Mouse (Mus musculus) heart, postnatal 0 days (tissue): ENCODE measurements around the gene P2ry14. TPM values are rescaled to one million over a fixed set of nuclear protein-coding genes. Genes with fewer than 3 reads are reported as not detected.

Experiments
- ATAC-seq: fragments of 200-750 bp; cut with Nextera tagmentation; 2 replicates; pipeline ENCODE4 v1.8.0; 2017; ENCODE audit warnings: low read depth, moderate number of reproducible peaks, moderate library complexity; ENCODE audit not compliant: insufficient read depth
- DNase-seq: peaks from one replicate; pipeline ENCODE4 v3.0.0-alpha.2; 2016; ENCODE audit warnings: low spot score
- H3K27ac ChIP-seq: fragments of 300-500 bp; sonication (generic); 2 replicates; pipeline ENCODE4 v1.5.1; 2014; ENCODE audit warnings: low read depth, mild to moderate bottlenecking
- H3K27me3 ChIP-seq: fragments of 300-500 bp; sonication (generic); 2 replicates; pipeline ENCODE4 v1.6.1; 2014; ENCODE audit warnings: low read length, mixed read lengths; ENCODE audit not compliant: control insufficient read depth, insufficient read depth
- H3K36me3 ChIP-seq: fragments of 300-500 bp; sonication (generic); replicated peaks from 2 replicates; pipeline ENCODE4 v1.6.1; 2014; ENCODE audit warnings: low read length, mixed read lengths; ENCODE audit not compliant: control insufficient read depth, insufficient read depth
- H3K4me1 ChIP-seq: fragments of 300-500 bp; sonication (generic); 2 replicates; pipeline ENCODE4 v1.6.1; 2014; ENCODE audit warnings: antibody characterized with exemption; ENCODE audit not compliant: control insufficient read depth, insufficient read depth
- H3K4me2 ChIP-seq: fragments of 300-500 bp; sonication (generic); 2 replicates; pipeline ENCODE4 v1.6.1; 2014; ENCODE audit warnings: low read depth, mild to moderate bottlenecking, low read length, moderate library complexity
- H3K4me3 ChIP-seq: fragments of 300-500 bp; sonication (generic); 2 replicates; pipeline ENCODE4 v1.5.1; 2014; ENCODE audit warnings: low read depth, low read length
- H3K9ac ChIP-seq: fragments of 300-500 bp; sonication (generic); replicated peaks from 2 replicates; pipeline ENCODE4 v1.6.1; 2014; ENCODE audit warnings: low read depth, low read length, mixed read lengths
- H3K9me3 ChIP-seq: fragments of 300-500 bp; sonication (generic); replicated peaks from 2 replicates; pipeline ENCODE4 v1.6.1; 2016; ENCODE audit warnings: low read length; ENCODE audit not compliant: control insufficient read depth
- CTCF ChIP-seq: IDR thresholded peaks from 2 replicates; pipeline ENCODE4 v1.5.1; 2016; ENCODE audit warnings: antibody characterized with exemption, control low read depth, low read depth
- EP300 ChIP-seq: IDR thresholded peaks from 2 replicates; pipeline ENCODE4 v1.6.1; 2016; ENCODE audit warnings: antibody characterized with exemption, low read depth
- WGBS: fragments of 180-500 bp; shearing (Covaris S2); extraction: QIAGEN DNeasy Blood & Tissue Kit; methylation state at CpG from one replicate; pipeline ENCODE4 v1.1.7; 2014; 5-methylcytosine and 5-hydroxymethylcytosine counted together
- polyA plus RNA-seq: library from polyadenylated mRNA; unstranded; fragments of >200 nt; fragmentation: Nextera tagmentation; extraction: Ambion mirVana; gene quantifications from 2 replicates; pipeline ENCODE4 v1.2.1, GENCODE M21; 2015
- total RNA-seq: library from RNA; depleted of rRNA; stranded (reverse); fragments of >200 nt; gene quantifications from 2 replicates; pipeline ENCODE4 v1.2.3, GENCODE M21; 2014; ENCODE audit warnings: low replicate concordance

The P2ry14 gene
- total and polyA plus RNA-seq, 2 experiments from 2014 or later = 1.8 to 3.7 TPM

DNA sequence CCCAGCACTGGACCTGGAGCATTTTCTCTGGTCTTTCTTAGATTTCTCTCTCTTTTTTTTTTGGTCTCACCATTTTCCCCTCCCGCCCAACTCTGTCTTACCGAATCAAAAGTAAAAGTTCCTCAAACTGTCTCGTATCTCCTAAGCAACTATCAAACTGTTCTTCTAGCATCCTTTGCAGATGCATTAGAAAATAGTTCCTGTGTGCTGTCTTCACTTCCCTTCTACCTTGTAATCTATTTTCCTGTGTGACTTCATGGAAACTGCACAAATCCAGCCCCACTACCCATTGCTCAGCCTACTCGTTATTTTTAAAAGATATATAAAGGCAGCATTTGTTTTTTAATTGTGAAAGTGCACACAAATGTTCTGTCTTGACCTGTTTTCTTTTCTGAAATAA, 21.5 kb downstream of the P2ry14 start:
- no peaks in the 10 kb centered on the region for H3K36me3 ChIP-seq
- no peak overlapping the region for H3K9ac ChIP-seq
- ATAC-seq = no peak
- peaks cover 10% of the 10 kb centered on the region; the same call in 1 of the 2 replicates for H3K4me1 ChIP-seq
- H3K4me2 ChIP-seq = no peak overlapping the region
- no peak overlapping the region for H3K27ac ChIP-seq
- 61% methylated on average over 4 of the region's 4 CpGs for WGBS
- H3K4me3 ChIP-seq = no peak overlapping the region
- TF ChIP-seq EP300 = no peak
- TF ChIP-seq CTCF = no peak
- DNase-seq = no peak
- H3K9me3 ChIP-seq = no peaks in the 10 kb centered on the region
- no peaks in the 10 kb centered on the region for H3K27me3 ChIP-seq

DNA sequence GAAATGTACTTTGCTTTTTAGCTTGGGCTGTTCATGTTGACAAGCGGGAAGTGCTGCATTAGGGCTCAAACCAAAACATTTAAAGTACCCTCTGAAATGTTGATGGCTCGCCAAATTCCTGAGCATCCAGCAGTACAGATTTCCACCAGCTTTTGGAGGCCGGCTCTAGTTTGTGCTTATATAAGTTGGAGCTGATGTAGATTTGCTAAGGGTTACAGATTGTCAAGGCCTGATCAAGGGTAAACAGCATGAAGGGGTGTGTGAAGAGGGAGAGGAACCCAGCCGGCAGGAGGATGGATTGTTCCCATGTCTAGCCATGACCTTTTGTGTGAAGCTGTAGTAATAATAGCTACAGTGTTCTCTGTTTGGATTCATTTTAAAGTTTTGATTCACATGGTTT, 22.3 kb downstream of the P2ry14 start:
- TF ChIP-seq EP300 (no peak), CTCF (no peak)
- H3K9ac ChIP-seq = no peak overlapping the region
- peak overlapping the region; percentile 48; the same call in 1 of the 2 replicates for H3K27ac ChIP-seq
- peaks cover 10% of the 10 kb centered on the region; the same call in 1 of the 2 replicates for H3K4me1 ChIP-seq
- no peaks in the 10 kb centered on the region for H3K9me3 ChIP-seq
- DNase-seq (no peak), ATAC-seq (peak; percentile 27; the same call in 1 of the 2 replicates)
- H3K27me3 ChIP-seq = no peaks in the 10 kb centered on the region
- no peak overlapping the region for H3K4me2 ChIP-seq
- H3K4me3 ChIP-seq = no peak overlapping the region
- no peaks in the 10 kb centered on the region for H3K36me3 ChIP-seq
- 32% methylated on average over 4 of the region's 4 CpGs for WGBS

DNA sequence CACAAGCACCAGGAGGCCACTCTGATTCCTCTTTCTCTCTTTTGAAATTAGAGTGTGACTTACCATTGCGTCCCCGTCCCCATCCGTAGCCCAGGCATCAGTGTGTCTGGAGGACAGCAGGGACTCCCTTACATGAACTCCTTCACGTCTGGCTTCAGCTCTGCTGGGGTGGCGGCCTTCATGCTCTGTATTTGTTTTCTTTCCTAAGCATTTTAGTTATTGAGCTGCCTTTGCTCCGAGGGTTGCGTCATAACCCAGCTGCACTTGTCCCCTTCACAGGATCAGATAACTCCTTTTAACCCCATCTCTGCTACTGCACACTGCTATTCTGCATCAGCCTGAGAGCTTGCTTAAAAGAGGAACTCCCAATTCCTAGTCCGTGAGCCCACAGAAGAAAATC, 23.0 kb downstream of the P2ry14 start:
- 57% methylated on average over 8 of the region's 8 CpGs for WGBS
- DNase-seq (no peak), ATAC-seq (no peak)
- Histone ChIP-seq H3K9me3 (no peaks in the 10 kb centered on the region), H3K27me3 (no peaks in the 10 kb centered on the region), H3K9ac (no peak overlapping the region), H3K27ac (peak overlapping the region; percentile 48; the same call in 1 of the 2 replicates), H3K36me3 (no peaks in the 10 kb centered on the region), H3K4me1 (peaks cover 10% of the 10 kb centered on the region; the same call in 1 of the 2 replicates), H3K4me2 (no peak overlapping the region), H3K4me3 (no peak overlapping the region)
- TF ChIP-seq CTCF (no peak), EP300 (no peak)

DNA sequence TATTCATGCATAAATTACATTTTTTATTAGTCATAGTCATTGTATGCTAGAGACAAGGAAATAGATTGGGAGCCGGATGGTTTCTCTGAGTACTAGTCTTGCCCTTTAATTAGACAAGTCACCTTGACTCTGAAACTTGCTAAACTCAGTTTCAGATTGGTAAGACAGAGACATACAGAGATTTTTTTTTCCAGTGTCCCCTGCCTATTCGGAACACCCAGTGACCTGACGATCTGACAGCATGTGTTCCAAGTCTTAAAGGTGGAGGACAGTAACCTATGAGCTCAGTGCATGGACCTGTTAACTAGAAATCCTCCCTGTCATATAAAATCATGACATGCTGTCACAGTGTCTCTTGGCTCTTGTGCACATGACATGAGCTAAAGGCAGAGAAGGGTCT, 23.9 kb downstream of the P2ry14 start:
- TF ChIP-seq CTCF = no peak
- no peak for TF ChIP-seq EP300
- ATAC-seq (no peak), DNase-seq (no peak)
- Histone ChIP-seq H3K36me3 (no peaks in the 10 kb centered on the region), H3K4me1 (peaks cover 10% of the 10 kb centered on the region; the same call in 1 of the 2 replicates), H3K4me2 (no peak overlapping the region), H3K27me3 (no peaks in the 10 kb centered on the region), H3K27ac (no peak overlapping the region), H3K4me3 (no peak overlapping the region), H3K9me3 (no peaks in the 10 kb centered on the region), H3K9ac (no peak overlapping the region)
- 77% methylated on average over 3 of the region's 3 CpGs for WGBS

DNA sequence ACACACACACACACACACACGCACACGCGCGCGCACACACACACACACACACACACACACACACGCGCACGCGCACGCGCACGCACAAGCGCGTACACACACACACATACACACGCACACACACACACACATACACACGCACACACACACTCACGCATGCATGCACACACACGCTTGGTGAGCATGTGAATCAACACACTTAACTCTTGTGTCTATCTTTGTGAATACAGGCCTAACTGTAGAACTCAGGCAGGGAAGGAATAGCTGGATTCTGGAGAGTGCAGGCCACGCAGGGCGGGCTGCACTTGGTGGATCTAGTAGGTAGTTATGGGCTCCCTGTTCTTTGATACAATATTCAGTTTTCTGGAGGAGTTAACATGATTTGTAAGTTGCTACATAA, 24.7 kb downstream of the P2ry14 start:
- no peak overlapping the region for H3K9ac ChIP-seq
- DNase-seq (no peak), ATAC-seq (no peak)
- no peak overlapping the region for H3K4me2 ChIP-seq
- H3K27me3 ChIP-seq = no peaks in the 10 kb centered on the region
- no peak overlapping the region for H3K27ac ChIP-seq
- WGBS = 85% methylated on average over 20 of the region's 20 CpGs
- no peaks in the 10 kb centered on the region for H3K9me3 ChIP-seq
- no peak overlapping the region for H3K4me3 ChIP-seq
- TF ChIP-seq CTCF (no peak), EP300 (no peak)
- no peaks in the 10 kb centered on the region for H3K36me3 ChIP-seq
- peaks cover 10% of the 10 kb centered on the region; the same call in 1 of the 2 replicates for H3K4me1 ChIP-seq
